Mouse (Mus musculus) forebrain, embryonic 13.5 days (tissue): ENCODE measurements at regions not wholly inside any gene's neighbourhood (a gene's known extent, or its start where the extent isn't known, plus 50 kb on each side); places are given as distances from the start of the nearest gene placed in this dataset.

Source experiments
- ATAC-seq: fragments of 200-750 bp; cut with Nextera tagmentation; 2 replicates; pipeline ENCODE4 v1.8.0; 2017
- H3K27ac ChIP-seq: fragments of 300-500 bp; sonication (generic); 2 replicates; pipeline ENCODE4 v1.5.1; 2015; ENCODE audit warnings: inconsistent platforms, mild to moderate bottlenecking, moderate library complexity
- H3K27me3 ChIP-seq: fragments of 300-500 bp; sonication (generic); 2 replicates; pipeline ENCODE4 v1.6.1; 2015; ENCODE audit warnings: mild to moderate bottlenecking, inconsistent platforms
- H3K36me3 ChIP-seq: fragments of 300-500 bp; sonication (generic); 2 replicates; pipeline ENCODE4 v1.6.1; 2015; ENCODE audit warnings: mild to moderate bottlenecking, inconsistent platforms; ENCODE audit not compliant: poor library complexity, severe bottlenecking
- H3K4me1 ChIP-seq: fragments of 300-500 bp; sonication (generic); 2 replicates; pipeline ENCODE4 v1.6.1; 2015; ENCODE audit warnings: inconsistent platforms
- H3K4me2 ChIP-seq: fragments of 300-500 bp; sonication (generic); 2 replicates; pipeline ENCODE4 v1.6.1; 2015; ENCODE audit warnings: inconsistent platforms, mild to moderate bottlenecking, moderate library complexity
- H3K4me3 ChIP-seq: fragments of 300-500 bp; sonication (generic); 2 replicates; pipeline ENCODE4 v1.5.1; 2015; ENCODE audit warnings: mild to moderate bottlenecking, inconsistent platforms
- H3K9ac ChIP-seq: fragments of 300-500 bp; sonication (generic); 2 replicates; pipeline ENCODE4 v1.6.1; 2015; ENCODE audit warnings: mild to moderate bottlenecking, inconsistent platforms
- H3K9me3 ChIP-seq: fragments of 300-500 bp; sonication (generic); replicated peaks from 2 replicates; pipeline ENCODE4 v1.6.1; 2016; ENCODE audit warnings: inconsistent platforms
- WGBS: fragments of 180-500 bp; shearing (Covaris S2); methylation state at CpG from one replicate; pipeline ENCODE4 v1.1.7; 2015; 5-methylcytosine and 5-hydroxymethylcytosine counted together

DNA sequence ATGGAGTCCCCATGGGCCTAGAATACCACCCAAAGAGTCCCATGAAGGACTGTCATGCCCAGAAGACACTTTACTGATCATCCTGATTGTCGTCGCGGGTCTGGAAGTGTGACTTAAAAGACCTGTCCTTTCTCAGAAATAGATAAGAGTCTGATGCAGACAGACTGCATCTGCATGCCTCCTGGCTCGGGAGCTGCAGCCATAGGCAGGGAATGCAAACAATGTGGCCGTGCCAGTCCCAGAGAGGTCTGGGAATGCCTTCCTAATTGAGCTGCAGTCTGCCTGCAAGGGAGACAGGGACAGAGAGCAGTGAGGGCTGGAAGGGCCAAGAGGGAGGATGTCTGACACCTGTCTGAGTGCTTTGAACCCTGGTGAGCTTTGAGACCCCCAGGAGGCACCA is 150.9 kb downstream of the Opa1 start:
- Histone ChIP-seq H3K4me2 (no peak overlapping the region), H3K9ac (no peak overlapping the region), H3K36me3 (no peaks in the 10 kb centered on the region), H3K4me1 (peaks cover 32% of the 10 kb centered on the region), H3K27me3 (peaks cover 74% of the 10 kb centered on the region), H3K9me3 (no peaks in the 10 kb centered on the region), H3K4me3 (no peak overlapping the region), H3K27ac (no peak overlapping the region)
- ATAC-seq = no peak
- 33% methylated on average over 5 of the region's 5 CpGs for WGBS

- H3K36me3 ChIP-seq = no peaks in the 10 kb centered on the region
- no peak overlapping the region for H3K9ac ChIP-seq
- peaks cover 32% of the 10 kb centered on the region for H3K4me1 ChIP-seq
- WGBS = 67% methylated on average over 1 of the region's 1 CpGs
- peaks cover 58% of the 10 kb centered on the region for H3K27me3 ChIP-seq
- H3K4me3 ChIP-seq = no peak overlapping the region
- H3K4me2 ChIP-seq = no peak overlapping the region
- H3K9me3 ChIP-seq = no peaks in the 10 kb centered on the region
- no peak for ATAC-seq
- no peak overlapping the region for H3K27ac ChIP-seq
Observed at GRCm38 (mm10) chr16:29732889-29733288, 153.8 kb downstream of the Opa1 start.

- no peak overlapping the region for H3K9ac ChIP-seq
- peaks cover 32% of the 10 kb centered on the region for H3K4me1 ChIP-seq
- H3K4me2 ChIP-seq = no peak overlapping the region
- no peaks in the 10 kb centered on the region for H3K36me3 ChIP-seq
- H3K9me3 ChIP-seq = no peaks in the 10 kb centered on the region
- no peak overlapping the region for H3K27ac ChIP-seq
- 88% methylated on average over 10 of the region's 10 CpGs for WGBS
- ATAC-seq = no peak
- H3K27me3 ChIP-seq = peaks cover 49% of the 10 kb centered on the region
- no peak overlapping the region for H3K4me3 ChIP-seq
Observed at GRCm38 (mm10) chr16:29733847-29734246, 154.7 kb downstream of the Opa1 start.

GRCm38 (mm10) chr16:29734324-29734723 is 155.2 kb downstream of the Opa1 start:
- no peak overlapping the region for H3K4me3 ChIP-seq
- no peak overlapping the region for H3K9ac ChIP-seq
- H3K27ac ChIP-seq = peak overlapping the region; percentile 48; the same call in 1 of the 2 replicates
- H3K36me3 ChIP-seq = no peaks in the 10 kb centered on the region
- H3K27me3 ChIP-seq = peaks cover 49% of the 10 kb centered on the region
- ATAC-seq = peak; percentile 79
- WGBS = 14% methylated on average over 1 of the region's 1 CpGs
- H3K4me1 ChIP-seq = peaks cover 28% of the 10 kb centered on the region
- no peaks in the 10 kb centered on the region for H3K9me3 ChIP-seq
- peak overlapping the region; percentile 45 for H3K4me2 ChIP-seq

DNA sequence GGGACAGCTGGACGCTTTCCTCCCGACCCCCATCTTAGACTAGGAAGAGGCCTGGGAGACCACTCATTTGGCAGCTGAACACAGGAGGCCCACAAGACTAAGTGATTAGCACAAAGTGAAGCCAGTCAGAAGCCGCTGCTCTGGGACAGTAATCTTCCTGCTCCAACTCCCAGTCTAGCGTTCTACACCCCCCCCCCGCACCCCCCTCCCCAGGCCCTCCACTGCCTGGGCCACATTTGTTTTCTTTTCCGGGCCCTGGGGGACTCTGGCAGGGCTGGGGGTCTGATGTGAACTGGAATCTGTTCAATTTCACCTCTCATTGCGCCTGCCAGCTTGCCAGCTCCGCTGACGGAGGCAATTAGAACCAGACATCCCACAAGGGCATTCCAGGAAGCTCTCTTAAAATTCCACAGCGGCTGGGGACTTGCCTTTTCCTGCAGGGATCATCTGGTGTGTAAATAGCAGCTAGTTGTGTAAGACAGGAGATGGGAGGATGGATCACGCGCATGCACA is 155.7 kb downstream of the Opa1 start:
- H3K4me2 ChIP-seq = peak overlapping the region; percentile 45
- no peak overlapping the region for H3K4me3 ChIP-seq
- ATAC-seq = peak; percentile 75
- peak overlapping the region; percentile 48 for H3K27ac ChIP-seq
- H3K9ac ChIP-seq = no peak overlapping the region
- H3K36me3 ChIP-seq = no peaks in the 10 kb centered on the region
- 7% methylated on average over 11 of the region's 12 CpGs for WGBS
- H3K27me3 ChIP-seq = peaks cover 50% of the 10 kb centered on the region
- H3K4me1 ChIP-seq = peaks cover 25% of the 10 kb centered on the region
- no peaks in the 10 kb centered on the region for H3K9me3 ChIP-seq

GRCm38 (mm10) chr16:29735371-29736008 is 156.4 kb downstream of the Opa1 start:
- H3K36me3 ChIP-seq = no peaks in the 10 kb centered on the region
- H3K4me2 ChIP-seq = peak overlapping the region; percentile 45; the same call in 1 of the 2 replicates
- 26% methylated on average over 12 of the region's 12 CpGs for WGBS
- no peaks in the 10 kb centered on the region for H3K9me3 ChIP-seq
- H3K27me3 ChIP-seq = peaks cover 51% of the 10 kb centered on the region
- H3K4me1 ChIP-seq = peaks cover 21% of the 10 kb centered on the region
- H3K9ac ChIP-seq = no peak overlapping the region
- ATAC-seq = peak; percentile 41; the same call in 1 of the 2 replicates
- H3K4me3 ChIP-seq = no peak overlapping the region
- H3K27ac ChIP-seq = no peak overlapping the region; the same call in 1 of the 2 replicates

GRCm38 (mm10) chr16:29736211-29736610 is 157.1 kb downstream of the Opa1 start:
- Histone ChIP-seq H3K4me2 (no peak overlapping the region), H3K9me3 (no peaks in the 10 kb centered on the region), H3K27ac (no peak overlapping the region), H3K27me3 (peaks cover 47% of the 10 kb centered on the region), H3K4me3 (no peak overlapping the region), H3K36me3 (no peaks in the 10 kb centered on the region), H3K4me1 (peaks cover 21% of the 10 kb centered on the region), H3K9ac (no peak overlapping the region)
- 84% methylated on average over 9 of the region's 9 CpGs for WGBS
- ATAC-seq = no peak

DNA sequence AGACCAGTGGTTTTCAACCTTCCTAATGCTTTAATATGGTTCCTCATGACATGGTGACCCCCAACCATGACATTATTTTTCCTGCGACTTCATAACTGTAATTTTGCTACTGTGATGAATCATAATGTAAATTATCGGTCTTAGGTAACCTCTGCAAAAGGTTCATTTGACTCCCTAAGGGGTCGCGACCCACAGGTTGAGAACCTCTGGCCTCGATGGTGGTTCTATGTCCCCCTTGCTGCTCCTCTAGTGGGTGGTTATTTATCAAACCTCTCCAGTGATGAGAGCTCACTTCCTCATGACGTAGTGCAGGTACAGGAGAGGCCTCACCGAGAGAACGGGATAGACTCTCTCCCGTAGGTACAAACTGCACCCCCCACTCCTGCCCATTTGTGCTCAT is 158.9 kb downstream of the Opa1 start:
- Histone ChIP-seq H3K27me3 (peaks cover 33% of the 10 kb centered on the region), H3K4me1 (peaks cover 21% of the 10 kb centered on the region), H3K9ac (no peak overlapping the region), H3K4me3 (no peak overlapping the region), H3K27ac (no peak overlapping the region), H3K36me3 (no peaks in the 10 kb centered on the region), H3K4me2 (no peak overlapping the region), H3K9me3 (no peaks in the 10 kb centered on the region)
- ATAC-seq = no peak
- WGBS = 98% methylated on average over 9 of the region's 9 CpGs

DNA sequence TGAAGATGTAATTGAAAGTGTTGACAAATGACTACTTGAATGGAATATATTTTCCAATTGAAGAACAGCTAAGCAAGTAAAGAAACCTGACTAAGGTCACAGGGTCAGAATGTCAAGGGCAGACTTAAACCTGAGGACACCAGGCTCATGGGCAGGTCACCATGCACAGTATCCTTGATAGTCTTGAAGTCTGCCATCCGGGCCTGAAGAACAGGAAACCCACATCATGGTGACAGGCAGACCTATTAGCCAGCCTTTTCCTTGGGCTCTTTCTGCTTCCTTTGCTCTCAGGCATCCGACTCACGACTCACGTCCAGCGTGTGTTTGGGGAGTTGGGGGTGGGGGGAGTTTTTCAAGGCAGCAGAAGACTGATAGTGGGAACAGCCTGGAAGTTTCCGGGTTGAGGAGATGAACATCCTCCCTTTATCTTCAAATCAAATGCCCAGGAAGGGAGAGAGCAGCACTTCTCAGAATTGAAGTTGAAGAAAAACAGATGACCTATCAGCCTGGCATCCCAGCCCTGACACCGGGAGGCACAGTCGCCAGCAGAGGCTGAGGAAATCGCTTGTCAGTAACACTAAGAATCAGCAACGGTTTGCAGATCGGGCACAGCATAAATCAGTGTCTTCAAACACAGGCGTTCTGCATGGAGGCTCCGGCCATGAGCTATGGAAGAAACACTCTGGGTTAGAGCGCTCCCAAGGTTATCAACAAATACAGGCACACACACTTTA is 163.5 kb downstream of the Opa1 start:
- H3K36me3 ChIP-seq = no peaks in the 10 kb centered on the region
- 79% methylated on average over 14 of the region's 14 CpGs for WGBS
- H3K4me2 ChIP-seq = no peak overlapping the region
- ATAC-seq = no peak
- no peak overlapping the region for H3K4me3 ChIP-seq
- no peak overlapping the region for H3K27ac ChIP-seq
- peaks cover 11% of the 10 kb centered on the region; the same call in 1 of the 2 replicates for H3K27me3 ChIP-seq
- no peak overlapping the region for H3K9ac ChIP-seq
- H3K4me1 ChIP-seq = no peaks in the 10 kb centered on the region
- H3K9me3 ChIP-seq = no peaks in the 10 kb centered on the region

- no peaks in the 10 kb centered on the region for H3K4me1 ChIP-seq
- no peaks in the 10 kb centered on the region for H3K36me3 ChIP-seq
- no peak overlapping the region for H3K27ac ChIP-seq
- 86% methylated on average over 5 of the region's 5 CpGs for WGBS
- no peak overlapping the region for H3K9ac ChIP-seq
- ATAC-seq = no peak
- no peak overlapping the region for H3K4me3 ChIP-seq
- H3K9me3 ChIP-seq = no peaks in the 10 kb centered on the region
- H3K4me2 ChIP-seq = no peak overlapping the region
- H3K27me3 ChIP-seq = 0 out of 2 replicates have a peak, but pooled peaks cover 4% of the 10 kb centered on the region
Observed at GRCm38 (mm10) chr16:29745486-29745885, 166.4 kb downstream of the Opa1 start.

DNA sequence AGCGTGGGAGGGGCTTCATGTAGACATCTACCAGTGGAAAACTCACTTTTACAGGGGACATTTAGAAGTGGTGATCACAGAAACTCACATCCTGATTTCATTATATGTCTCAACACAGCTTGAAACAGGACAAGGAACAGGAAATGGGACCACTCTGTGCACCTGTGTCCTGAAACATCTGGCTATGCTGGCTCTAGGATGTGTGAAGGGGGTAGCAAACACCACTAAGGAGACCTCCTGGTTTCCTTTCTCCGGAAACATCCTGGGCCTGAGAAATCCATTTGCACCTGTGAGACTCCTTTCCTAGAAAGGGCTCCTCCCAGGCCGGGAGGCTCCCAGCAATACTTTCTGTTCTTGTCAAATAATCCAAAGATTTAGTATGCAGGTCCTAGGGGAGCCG is 167.1 kb downstream of the Opa1 start:
- no peak overlapping the region for H3K9ac ChIP-seq
- no peak overlapping the region for H3K4me3 ChIP-seq
- WGBS = 92% methylated on average over 4 of the region's 4 CpGs
- no peak for ATAC-seq
- no peak overlapping the region for H3K27ac ChIP-seq
- no peak overlapping the region for H3K4me2 ChIP-seq
- no peaks in the 10 kb centered on the region for H3K4me1 ChIP-seq
- no peaks in the 10 kb centered on the region for H3K36me3 ChIP-seq
- no peaks in the 10 kb centered on the region for H3K27me3 ChIP-seq
- no peaks in the 10 kb centered on the region for H3K9me3 ChIP-seq

DNA sequence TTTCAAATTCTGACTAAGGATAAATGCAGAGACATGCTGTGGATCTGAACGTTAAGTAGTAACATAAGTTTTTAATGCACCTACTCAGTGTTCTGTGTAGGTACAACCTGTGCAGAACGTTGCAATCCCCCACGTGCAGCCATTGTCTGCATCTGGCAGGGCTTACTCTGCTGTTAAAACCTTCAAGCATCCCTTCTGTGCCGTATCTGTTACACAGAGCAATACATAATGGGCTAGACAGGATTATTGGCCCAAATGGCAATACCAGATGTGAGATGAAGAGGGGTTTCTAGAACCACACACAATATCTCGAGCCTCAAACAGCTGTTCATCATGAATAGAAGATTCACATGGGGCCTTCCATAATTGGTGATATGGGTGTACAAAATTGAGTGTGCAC is 170.0 kb downstream of the Opa1 start:
- no peak overlapping the region for H3K27ac ChIP-seq
- no peaks in the 10 kb centered on the region for H3K9me3 ChIP-seq
- H3K27me3 ChIP-seq = no peaks in the 10 kb centered on the region
- WGBS = 85% methylated on average over 5 of the region's 5 CpGs
- no peaks in the 10 kb centered on the region for H3K4me1 ChIP-seq
- H3K9ac ChIP-seq = no peak overlapping the region
- no peaks in the 10 kb centered on the region for H3K36me3 ChIP-seq
- ATAC-seq = no peak
- no peak overlapping the region for H3K4me3 ChIP-seq
- no peak overlapping the region for H3K4me2 ChIP-seq
